Mouse (Mus musculus) Patski (cell line): ENCODE data around the gene Snx4. TPM values are rescaled to one million over a fixed set of nuclear protein-coding genes. Genes with fewer than 3 reads are reported as not detected.
A peak's percentile ranks its signal among the peaks of the same experiment; 100 is the strongest.

Experiments
- ATAC-seq: fragments of 100-300 bp; one replicate; pipeline ENCODE4 v1.8.0; 2021
- CTCF ChIA-PET: fragments of 350-600 bp; sonication (Branson Sonifier 250); formaldehyde crosslinking; loops from one replicate; lab custom pipeline; 2022; ENCODE audit warnings: inconsistent platforms; lab: Charles Lee
- POLR2A ChIA-PET: fragments of 350-600 bp; sonication (Branson Sonifier 250); formaldehyde crosslinking; loops from one replicate; lab custom pipeline; 2022; ENCODE audit warnings: antibody characterized with exemption, inconsistent platforms; lab: Charles Lee
- DNase-seq: peaks from one replicate; pipeline ENCODE4 v3.0.0-alpha.2; 2011; ENCODE audit warnings: low read depth, low spot score
- H3K27me3 ChIP-seq: fragments of 371-371 bp; one replicate; pipeline ENCODE4 v1.5.1; 2021
- CTCF ChIP-seq: fragments of 100-300 bp; IDR thresholded peaks from one replicate; pipeline ENCODE4 v1.5.1; 2021
- in situ Hi-C: fragments of 300-500 bp; cut with MboI; formaldehyde crosslinking; loops from 3 replicates; pipeline ENCODE4 v1.11.1; 2018; ENCODE audit warnings: low pct_unique_long_range_greater_than_20kb, mixed read lengths
- polyA plus RNA-seq: library from polyadenylated mRNA; unstranded; gene quantifications from one replicate; pipeline ENCODE4 v1.2.3, GENCODE M21; 2021

Gene Snx4
- polyA plus RNA-seq, 1 experiment from 2014 or later = 80.8 TPM

GRCm38 (mm10) chr16:33244136-33244691 lies 7.0 kb upstream of the Snx4 start:
- TF ChIP-seq CTCF = no peak
- H3K27me3 ChIP-seq = no peaks in the 10 kb centered on the region
- CTCF ChIA-PET = interaction anchor here (1.0 to 1.4 kb wide), 2 partner anchors 9 to 12 kb away, joined by 3 to 4 read pairs; no protein-coding TSS in a partner anchor
- no peak for ATAC-seq
- POLR2A ChIA-PET = no interaction called here
- in situ Hi-C loops = no loop called here
- no peak for DNase-seq

GRCm38 (mm10) chr16:33244933-33245470 lies 6.2 kb upstream of the Snx4 start:
- in situ Hi-C loops = no loop called here
- CTCF ChIA-PET = interaction anchor here (1.0 to 1.4 kb wide), 2 partner anchors 10 to 11 kb away, joined by 3 to 4 read pairs; no protein-coding TSS in a partner anchor
- ATAC-seq = no peak

GRCm38 (mm10) chr16:33246526-33246925 lies 4.7 kb upstream of the Snx4 start:
- ChIA-PET CTCF (interaction anchor here (1.1 kb wide), 1 partner anchor 10 kb away, joined by 3 read pairs; no protein-coding TSS in a partner anchor), POLR2A (no interaction called here)
- no peak for TF ChIP-seq CTCF
- ATAC-seq = no peak
- in situ Hi-C loops = no loop called here
- no peak for DNase-seq
- H3K27me3 ChIP-seq = no peaks in the 10 kb centered on the region

More at GRCm38 (mm10) chr16:33244933-33245470, 6.2 kb upstream of the Snx4 start:
- DNase-seq = no peak
- no peaks in the 10 kb centered on the region for H3K27me3 ChIP-seq
- POLR2A ChIA-PET = no interaction called here
- no peak for TF ChIP-seq CTCF

- no peak for TF ChIP-seq CTCF
- no peaks in the 10 kb centered on the region for H3K27me3 ChIP-seq
- ATAC-seq = no peak
- DNase-seq = no peak
- CTCF ChIA-PET = interaction anchor here (1.1 kb wide), 1 partner anchor 11 kb away, joined by 3 read pairs; no protein-coding TSS in a partner anchor
- in situ Hi-C loops = no loop called here
- POLR2A ChIA-PET = no interaction called here
These were observed 4.2 kb upstream of the Snx4 start for GRCm38 (mm10) chr16:33247006-33247405.

GRCm38 (mm10) chr16:33250651-33251120 lies 556 bp upstream of the Snx4 start:
- DNase-seq (no peak), ATAC-seq (peak; percentile 31)
- ChIA-PET POLR2A (interaction anchor here (1.0 to 1.1 kb wide), 2 partner anchors 10 to 157 kb away, joined by 3 to 4 read pairs; no protein-coding TSS in a partner anchor), CTCF (no interaction called here)
- no peaks in the 10 kb centered on the region for H3K27me3 ChIP-seq
- no peak for TF ChIP-seq CTCF
- in situ Hi-C loops = no loop called here

GRCm38 (mm10) chr16:33255601-33256000 lies 4.4 kb downstream of the Snx4 start:
- in situ Hi-C loops = no loop called here
- CTCF ChIA-PET = interaction anchor here (2.1 kb wide), 1 partner anchor 11 kb away, joined by 4 read pairs; no protein-coding TSS in a partner anchor
- ATAC-seq (no peak), DNase-seq (no peak)
- TF ChIP-seq CTCF = no peak
- POLR2A ChIA-PET = no interaction called here
- no peaks in the 10 kb centered on the region for H3K27me3 ChIP-seq

- no peak for ATAC-seq
- POLR2A ChIA-PET = no interaction called here
- CTCF ChIA-PET = interaction anchor here (1.0 kb wide), 1 partner anchor 11 kb away, joined by 4 read pairs; no protein-coding TSS in a partner anchor
- DNase-seq = no peak
- no peaks in the 10 kb centered on the region for H3K27me3 ChIP-seq
- no peak for TF ChIP-seq CTCF
- in situ Hi-C loops = no loop called here
These were observed 7.3 kb downstream of the Snx4 start for GRCm38 (mm10) chr16:33258530-33258929.

GRCm38 (mm10) chr16:33259824-33260223 lies 8.6 kb downstream of the Snx4 start:
- TF ChIP-seq CTCF = no peak

GRCm38 (mm10) chr16:33260825-33261224 lies 9.6 kb downstream of the Snx4 start:
- POLR2A ChIA-PET = interaction anchor here (0.5 to 1.0 kb wide), 2 partner anchors 35 to 450 kb away, joined by 3 read pairs; no protein-coding TSS in a partner anchor

More at GRCm38 (mm10) chr16:33259824-33260223, 8.6 kb downstream of the Snx4 start:
- POLR2A ChIA-PET = interaction anchor here (0.7 kb wide), 1 partner anchor 9 kb away, joined by 5 read pairs; no protein-coding TSS in a partner anchor
- CTCF ChIA-PET = no interaction called here
- in situ Hi-C loops = no loop called here
- ATAC-seq (no peak), DNase-seq (no peak)
- no peaks in the 10 kb centered on the region for H3K27me3 ChIP-seq

GRCm38 (mm10) chr16:33261584-33262061 lies 10.4 kb downstream of the Snx4 start:
- in situ Hi-C loops = no loop called here
- no peak for TF ChIP-seq CTCF
- H3K27me3 ChIP-seq = no peaks in the 10 kb centered on the region
- ATAC-seq (no peak), DNase-seq (no peak)
- ChIA-PET POLR2A (interaction anchor here (1.0 kb wide), 1 partner anchor 34 kb away, joined by 3 read pairs; no protein-coding TSS in a partner anchor), CTCF (no interaction called here)

More at GRCm38 (mm10) chr16:33260825-33261224, 9.6 kb downstream of the Snx4 start:
- H3K27me3 ChIP-seq = no peaks in the 10 kb centered on the region
- CTCF ChIA-PET = no interaction called here
- DNase-seq (no peak), ATAC-seq (no peak)
- in situ Hi-C loops = no loop called here
- no peak for TF ChIP-seq CTCF
